Mouse (Mus musculus) CH12.LX (cell line): ENCODE measurements around the gene Zfp612. TPM values are rescaled to one million over a fixed set of nuclear protein-coding genes. Genes with fewer than 3 reads are reported as not detected.

Experiments
- DNase-seq: peaks from one replicate; pipeline ENCODE4 v3.0.0-alpha.2; 2013; ENCODE audit errors: extremely low read depth
- H3K27ac ChIP-seq: 2 replicates; pipeline ENCODE4 v1.5.1; 2012; ENCODE audit warnings: low read depth, mild to moderate bottlenecking, control low read depth, moderate library complexity; ENCODE audit not compliant: insufficient read depth
- H3K27me3 ChIP-seq: replicated peaks from 2 replicates; pipeline ENCODE3; 2012; ENCODE audit warnings: inconsistent platforms
- H3K36me3 ChIP-seq, 2 experiments: replicated peaks in 1 of 2; 2 replicates each; pipeline versions ENCODE3 to v1.6.1; 2012; ENCODE audit warnings: inconsistent platforms in 1 of 2, low read length in 1 of 2, mild to moderate bottlenecking in 1 of 2, mixed read lengths in 1 of 2, moderate library complexity in 1 of 2; ENCODE audit not compliant: control insufficient read depth in 1 of 2, insufficient read depth in 1 of 2
- H3K4me1 ChIP-seq, 2 experiments: 2 replicates each; pipeline ENCODE4 v1.6.1; 2012; ENCODE audit warnings: inconsistent platforms in 1 of 2, moderate library complexity in 1 of 2; ENCODE audit not compliant: insufficient read depth in 2 of 2, control insufficient read depth in 1 of 2
- H3K4me2 ChIP-seq: 2 replicates; pipeline ENCODE4 v1.6.1; 2012; ENCODE audit warnings: low read depth, mild to moderate bottlenecking, control low read depth; ENCODE audit not compliant: poor library complexity, insufficient read depth, severe bottlenecking
- H3K4me3 ChIP-seq, 3 experiments: fragments of 150-350 bp in 1 of 3; sonication (generic) in 1 of 3; replicated peaks in 1 of 3; 2 replicates each; pipeline versions ENCODE3 to v1.5.1; 2011 to 2012; ENCODE audit warnings: low read depth in 2 of 3, low read length in 2 of 3, mild to moderate bottlenecking in 2 of 3, moderate library complexity in 2 of 3, control low read depth in 1 of 3, improper control_type of control experiment in 1 of 3, inconsistent platforms in 1 of 3, mixed read lengths in 1 of 3; ENCODE audit not compliant: poor library complexity in 1 of 3
- H3K79me2 ChIP-seq: replicated peaks from 2 replicates; pipeline ENCODE4 v1.6.1; 2012; ENCODE audit warnings: mild to moderate bottlenecking, moderate library complexity; ENCODE audit not compliant: control insufficient read depth, poor library complexity, insufficient read depth, severe bottlenecking; ENCODE audit errors: extremely low read depth
- H3K9ac ChIP-seq: 2 replicates; pipeline ENCODE4 v1.6.1; 2012; ENCODE audit warnings: low read depth, mild to moderate bottlenecking, control low read depth, moderate library complexity; ENCODE audit not compliant: insufficient read depth
- H3K9me3 ChIP-seq: replicated peaks from 2 replicates; pipeline ENCODE3; 2012; ENCODE audit warnings: low read length, inconsistent platforms, mixed read lengths
- BHLHE40 ChIP-seq: IDR thresholded peaks from 2 replicates; pipeline ENCODE4 v1.6.1; 2011; ENCODE audit warnings: mild to moderate bottlenecking, low read depth, low read length, improper control_type of control experiment
- CHD1 ChIP-seq: IDR thresholded peaks from 2 replicates; pipeline ENCODE4 v1.6.1; 2012; ENCODE audit warnings: low read depth, low read length, improper control_type of control experiment, inconsistent platforms
- CHD2 ChIP-seq: IDR thresholded peaks from 2 replicates; pipeline ENCODE4 v1.6.1; 2011; ENCODE audit warnings: low read length, improper control_type of control experiment
- CTCF ChIP-seq, 2 experiments: IDR thresholded peaks in 1 of 2; conservative IDR thresholded peaks in 1 of 2; 2 replicates each; pipeline ENCODE4 v1.5.1; 2011 to 2012; ENCODE audit warnings: low read depth in 2 of 2, low read length in 2 of 2, improper control_type of control experiment in 1 of 2, inconsistent platforms in 1 of 2, mild to moderate bottlenecking in 1 of 2, moderate library complexity in 1 of 2
- E2F4 ChIP-seq: IDR thresholded peaks from 2 replicates; pipeline ENCODE4 v1.6.1; 2011; ENCODE audit warnings: low read depth, low read length, improper control_type of control experiment; ENCODE audit not compliant: insufficient replicate concordance
- ELF1 ChIP-seq: IDR thresholded peaks from 2 replicates; pipeline ENCODE4 v1.6.1; 2014; ENCODE audit warnings: low read depth, mild to moderate bottlenecking, inconsistent platforms, low read length, improper control_type of control experiment
- EP300 ChIP-seq: IDR thresholded peaks from 2 replicates; pipeline ENCODE4 v1.6.1; 2011; ENCODE audit warnings: low read length, improper control_type of control experiment
- ETS1 ChIP-seq: conservative IDR thresholded peaks from 2 replicates; pipeline ENCODE4 v1.6.1; 2012; ENCODE audit warnings: low read depth, mild to moderate bottlenecking, inconsistent platforms, low read length, improper control_type of control experiment, moderate library complexity
- GABPA ChIP-seq: IDR thresholded peaks from 2 replicates; pipeline ENCODE4 v1.6.1; 2012; ENCODE audit warnings: low read depth, low read length, improper control_type of control experiment, inconsistent platforms; ENCODE audit not compliant: insufficient replicate concordance
- HCFC1 ChIP-seq: IDR thresholded peaks from 2 replicates; pipeline ENCODE4 v1.6.1; 2012; ENCODE audit warnings: low read depth, mild to moderate bottlenecking, inconsistent platforms, low read length, improper control_type of control experiment
- IRF4 ChIP-seq: IDR thresholded peaks from 2 replicates; pipeline ENCODE4 v1.6.1; 2014; ENCODE audit warnings: low read depth, mild to moderate bottlenecking, inconsistent platforms, low read length, improper control_type of control experiment
- JUN ChIP-seq: IDR thresholded peaks from 2 replicates; pipeline ENCODE4 v1.6.1; 2011; ENCODE audit warnings: low read depth, mild to moderate bottlenecking, low read length, improper control_type of control experiment, moderate library complexity; ENCODE audit not compliant: insufficient read depth
- JUND ChIP-seq: conservative IDR thresholded peaks from 2 replicates; pipeline ENCODE4 v1.6.1; 2011; ENCODE audit warnings: low read depth, low read length, improper control_type of control experiment
- KAT2A ChIP-seq: IDR thresholded peaks from 2 replicates; pipeline ENCODE4 v1.6.1; 2012; ENCODE audit warnings: low read length, improper control_type of control experiment, inconsistent platforms; ENCODE audit not compliant: insufficient replicate concordance
- MAFK ChIP-seq: IDR thresholded peaks from 2 replicates; pipeline ENCODE4 v1.6.1; 2011; ENCODE audit warnings: low read length, improper control_type of control experiment; ENCODE audit not compliant: insufficient replicate concordance
- MAX ChIP-seq: IDR thresholded peaks from 2 replicates; pipeline ENCODE4 v1.6.1; 2011; ENCODE audit warnings: low read length, improper control_type of control experiment
- MAZ ChIP-seq: IDR thresholded peaks from 2 replicates; pipeline ENCODE4 v1.6.1; 2012; ENCODE audit warnings: low read depth, mild to moderate bottlenecking, inconsistent platforms, low read length, improper control_type of control experiment, moderate library complexity
- MEF2A ChIP-seq: IDR thresholded peaks from 2 replicates; pipeline ENCODE4 v1.6.1; 2014; ENCODE audit warnings: low read depth, mild to moderate bottlenecking, inconsistent platforms, low read length, improper control_type of control experiment, borderline replicate concordance
- MXI1 ChIP-seq: IDR thresholded peaks from 2 replicates; pipeline ENCODE4 v1.6.1; 2011; ENCODE audit warnings: mild to moderate bottlenecking, low read depth, low read length, improper control_type of control experiment
- MYC ChIP-seq: IDR thresholded peaks from 2 replicates; pipeline ENCODE4 v1.6.1; 2011; ENCODE audit warnings: low read depth, mild to moderate bottlenecking, improper control_type of control experiment, low read length
- NELFE ChIP-seq: IDR thresholded peaks from 2 replicates; pipeline ENCODE4 v1.6.1; 2011; ENCODE audit warnings: low read depth, low read length, improper control_type of control experiment
- NRF1 ChIP-seq: IDR thresholded peaks from 2 replicates; pipeline ENCODE4 v1.6.1; 2014; ENCODE audit warnings: low read depth, mild to moderate bottlenecking, inconsistent platforms, low read length, improper control_type of control experiment, moderate library complexity
- PAX5 ChIP-seq: IDR thresholded peaks from 2 replicates; pipeline ENCODE4 v1.6.1; 2012; ENCODE audit warnings: low read length, inconsistent platforms, mixed read lengths
- POLR2A ChIP-seq: IDR thresholded peaks from 2 replicates; pipeline ENCODE4 v1.6.1; 2011; ENCODE audit warnings: low read depth, mild to moderate bottlenecking, improper control_type of control experiment, low read length
- POLR2AphosphoS2 ChIP-seq: IDR thresholded peaks from 2 replicates; pipeline ENCODE4 v1.6.1; 2011; ENCODE audit warnings: low read depth, low read length, improper control_type of control experiment
- RAD21 ChIP-seq: IDR thresholded peaks from 2 replicates; pipeline ENCODE4 v1.6.1; 2011; ENCODE audit warnings: low read depth, mild to moderate bottlenecking, low read length, improper control_type of control experiment, moderate library complexity
- RCOR1 ChIP-seq: conservative IDR thresholded peaks from 2 replicates; pipeline ENCODE4 v1.6.1; 2012; ENCODE audit warnings: low read depth, mild to moderate bottlenecking, inconsistent platforms, low read length, improper control_type of control experiment
- SIN3A ChIP-seq: IDR thresholded peaks from 2 replicates; pipeline ENCODE4 v1.6.1; 2012; ENCODE audit warnings: low read length, improper control_type of control experiment, inconsistent platforms
- SMC3 ChIP-seq: IDR thresholded peaks from 2 replicates; pipeline ENCODE4 v1.6.1; 2011; ENCODE audit warnings: low read depth, low read length, improper control_type of control experiment
- TBP ChIP-seq: conservative IDR thresholded peaks from 2 replicates; pipeline ENCODE4 v1.6.1; 2011; ENCODE audit warnings: low read depth, low read length, improper control_type of control experiment
- TCF12 ChIP-seq: IDR thresholded peaks from 2 replicates; pipeline ENCODE4 v1.6.1; 2014; ENCODE audit warnings: low read depth, mild to moderate bottlenecking, inconsistent platforms, low read length, improper control_type of control experiment
- UBTF ChIP-seq: IDR thresholded peaks from 2 replicates; pipeline ENCODE4 v1.6.1; 2012; ENCODE audit warnings: low read depth, mild to moderate bottlenecking, inconsistent platforms, low read length, improper control_type of control experiment, moderate library complexity
- USF1 ChIP-seq: IDR thresholded peaks from 2 replicates; pipeline ENCODE4 v1.6.1; 2014; ENCODE audit warnings: low read depth, mild to moderate bottlenecking, inconsistent platforms, low read length, improper control_type of control experiment
- USF2 ChIP-seq: conservative IDR thresholded peaks from 2 replicates; pipeline ENCODE4 v1.6.1; 2011; ENCODE audit warnings: low read depth, low read length, improper control_type of control experiment
- ZC3H11A ChIP-seq: IDR thresholded peaks from 2 replicates; pipeline ENCODE4 v1.6.1; 2012; ENCODE audit warnings: low read depth, mild to moderate bottlenecking, inconsistent platforms, low read length, improper control_type of control experiment
- ZKSCAN1 ChIP-seq: IDR thresholded peaks from 2 replicates; pipeline ENCODE4 v1.6.1; 2012; ENCODE audit warnings: low read depth, inconsistent platforms, low read length, improper control_type of control experiment, borderline replicate concordance
- ZMIZ1 ChIP-seq: IDR thresholded peaks from 2 replicates; pipeline ENCODE4 v1.6.1; 2012; ENCODE audit warnings: low read depth, mild to moderate bottlenecking, inconsistent platforms, low read length, improper control_type of control experiment
- ZNF384 ChIP-seq: IDR thresholded peaks from 2 replicates; pipeline ENCODE4 v1.6.1; 2012; ENCODE audit warnings: low read depth, low read length, improper control_type of control experiment, inconsistent platforms
- dilution Hi-C: fragments of 300-500 bp; cut with MboI; formaldehyde crosslinking; loops from 2 replicates; pipeline ENCODE4 v1.14.3; 2020; ENCODE audit warnings: low sequenced_read_pairs; ENCODE audit not compliant: extremely low pct_unique_long_range_greater_than_20kb, extremely low pct_ligation_motif_present
- in situ Hi-C: fragments of 300-500 bp; cut with MboI; formaldehyde crosslinking; loops from 3 replicates; pipeline ENCODE4 v1.14.3; 2019; ENCODE audit warnings: low sequenced_read_pairs, low pct_ligation_motif_present, low pct_unique_long_range_greater_than_20kb, mixed read lengths
- polyA plus RNA-seq: library from polyadenylated mRNA; unstranded; fragments of >175 nt; gene quantifications from 2 replicates; pipeline ENCODE4 v1.2.1, GENCODE M21; 2012; ENCODE audit warnings: low read depth; ENCODE audit not compliant: insufficient read length
- total RNA-seq, 2 experiments: library from RNA; depleted of rRNA; stranded (reverse); fragments of 300-350 nt in 1 of 2; fragments of >200 nt in 1 of 2; gene quantifications; 2 replicates each; pipeline ENCODE4 v1.2.3; 2012 to 2014

The Zfp612 gene
- total and polyA plus RNA-seq, 3 experiments, result 0.08 to 1.3 (median 0.13) TPM

- no peak overlapping the region for H3K9ac ChIP-seq
- no peaks in the 10 kb centered on the region for H3K36me3 ChIP-seq
- in situ Hi-C loops (loop anchor here (5.0 kb wide), 1 partner anchor 107 kb away; no protein-coding TSS in a partner anchor), dilution Hi-C loops (no loop called here)
- H3K27ac ChIP-seq, result no peak overlapping the region
- peak; percentile 40 for DNase-seq
- peak overlapping the region; percentile 69 for H3K4me2 ChIP-seq
- no peaks in the 10 kb centered on the region for H3K79me2 ChIP-seq
- peaks cover 8 to 15% of the 10 kb centered on the region in 2 experiments for H3K4me1 ChIP-seq
- H3K4me3 ChIP-seq, result no peak overlapping the region
- no peaks in the 10 kb centered on the region for H3K9me3 ChIP-seq
- no peaks in the 10 kb centered on the region for H3K27me3 ChIP-seq
- TF ChIP-seq NELFE (no peak), ELF1 (no peak), ZNF384 (no peak), USF1 (no peak), RCOR1 (no peak), USF2 (no peak), MAZ (no peak), MXI1 (no peak), SMC3 (no peak), CHD1 (no peak), NRF1 (no peak), RAD21 (no peak), UBTF (no peak), PAX5 (no peak), ZC3H11A (no peak), TCF12 (no peak; the same call in 1 of the 2 replicates), JUN (peak; percentile 58; the same call in 1 of the 2 replicates), JUND (no peak), SIN3A (no peak), MAX (0 out of 2 replicates have a peak, but pooled peaks have one; percentile 26), GABPA (no peak), CTCF (conservative IDR thresholded peaks at IDR 0.05 in 1 of 2, IDR thresholded peaks at IDR 0.05 in 1 of 2; ENCODE audit: low read depth in 2 of 2, low read length in 2 of 2) (no peak), TBP (no peak), ZKSCAN1 (no peak), POLR2A (no peak), POLR2AphosphoS2 (no peak), MAFK (no peak), MEF2A (peak; percentile 86), EP300 (no peak), E2F4 (no peak), HCFC1 (no peak), ETS1 (no peak), KAT2A (no peak), ZMIZ1 (no peak), BHLHE40 (peak; percentile 10; the same call in 1 of the 2 replicates), MYC (0 out of 2 replicates have a peak, but pooled peaks have one; percentile 16), CHD2 (no peak), IRF4 (no peak)
Observed at GRCm38 (mm10) chr8:110074496-110074895, 5.0 kb upstream of the Zfp612 start.
